Mouse (Mus musculus) megakaryocyte, embryonic 14.5 days (primary cell): ENCODE results near the gene Fyco1. TPM values are rescaled to one million over a fixed set of nuclear protein-coding genes. Genes with fewer than 3 reads are reported as not detected.
"Not testable (repeated sequence)": the region's sequence is repeated elsewhere in the genome, so short reads cannot be mapped to it uniquely, and the experiment has no call there.

Experiments used
- H3K27me3 ChIP-seq: replicated peaks from 2 replicates; pipeline ENCODE3; 2012; ENCODE audit warnings: inconsistent platforms
- H3K36me3 ChIP-seq: replicated peaks from 2 replicates; pipeline ENCODE3; 2012; ENCODE audit warnings: low read length, inconsistent platforms, mixed read lengths
- H3K4me1 ChIP-seq: 2 replicates; pipeline ENCODE4 v1.6.1; 2012; ENCODE audit warnings: inconsistent platforms
- H3K4me3 ChIP-seq: replicated peaks from 2 replicates; pipeline ENCODE3; 2012; ENCODE audit warnings: moderate library complexity, mild to moderate bottlenecking, inconsistent platforms
- H3K9me3 ChIP-seq: 2 replicates; pipeline ENCODE4 v1.6.1; 2012; ENCODE audit warnings: inconsistent platforms
- FLI1 ChIP-seq: IDR thresholded peaks from 2 replicates; pipeline ENCODE4 v1.6.1; 2012; ENCODE audit warnings: low read length, inconsistent platforms, mixed read lengths
- GATA1 ChIP-seq: IDR thresholded peaks from 3 replicates; pipeline ENCODE4 v1.6.1; 2012; ENCODE audit warnings: mixed read lengths, low read length, inconsistent platforms, borderline replicate concordance
- polyA plus RNA-seq: library from polyadenylated mRNA; stranded (reverse); fragments of >175 nt; gene quantifications from 2 replicates; pipeline ENCODE4 v1.2.3, GENCODE M21; 2012; ENCODE audit warnings: low replicate concordance; ENCODE audit not compliant: insufficient read depth

Gene Fyco1
- polyA plus RNA-seq, 1 experiment: 1.9 TPM

DNA sequence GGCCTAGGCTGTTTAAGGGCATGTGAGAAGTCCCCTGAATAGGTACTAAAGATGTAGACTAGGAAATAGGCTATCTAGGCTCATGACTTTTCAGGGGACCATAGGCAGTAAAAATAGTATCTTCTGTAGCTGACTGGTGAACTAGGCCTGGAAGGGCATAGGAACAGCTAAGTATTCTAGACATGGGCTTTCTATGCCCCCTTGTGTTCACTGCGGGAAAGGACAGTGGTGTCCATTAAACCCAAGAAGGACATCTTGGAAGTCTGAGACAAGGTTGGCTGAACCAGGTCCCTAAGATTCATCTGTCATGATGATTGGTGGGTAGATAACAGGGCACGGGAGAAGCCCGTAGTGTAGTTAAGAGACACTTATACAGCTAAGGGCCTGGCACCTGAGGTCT lies 55.5 kb downstream of the Fyco1 start:
- Histone ChIP-seq H3K4me1 (peaks cover 14% of the 10 kb centered on the region), H3K4me3 (no peak overlapping the region), H3K9me3 (no peaks in the 10 kb centered on the region), H3K36me3 (peaks cover 98% of the 10 kb centered on the region), H3K27me3 (no peaks in the 10 kb centered on the region)
- TF ChIP-seq FLI1 (no peak), GATA1 (no peak)

GRCm38 (mm10) chr9:123788855-123789529 lies 62.7 kb downstream of the Fyco1 start:
- Histone ChIP-seq H3K9me3 (peaks cover 15% of the 10 kb centered on the region), H3K4me3 (no peak overlapping the region), H3K4me1 (no peaks in the 10 kb centered on the region; the same call in 1 of the 2 replicates), H3K36me3 (peaks cover 60% of the 10 kb centered on the region), H3K27me3 (no peaks in the 10 kb centered on the region)
- TF ChIP-seq GATA1: no peak
- TF ChIP-seq FLI1: no peak

DNA sequence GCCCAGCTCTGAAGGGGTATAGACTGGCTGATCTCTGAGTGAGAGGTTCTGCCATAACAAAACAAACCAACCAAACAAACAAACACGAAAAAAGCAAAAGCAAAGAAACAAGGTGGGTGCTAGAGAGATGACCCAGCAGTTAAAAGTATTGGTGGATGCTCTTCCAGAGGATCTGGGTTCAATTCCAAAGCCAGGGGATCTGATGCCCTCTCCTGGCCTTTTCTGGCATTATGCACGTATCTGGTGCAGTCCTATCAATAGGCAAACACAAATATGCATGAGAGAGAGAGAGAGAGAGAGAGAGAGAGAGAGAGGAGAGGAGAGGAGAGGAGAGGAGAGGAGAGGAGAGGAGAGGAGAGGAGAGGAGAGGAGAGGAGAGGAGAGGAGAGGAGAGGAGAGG lies 78.4 kb downstream of the Fyco1 start:
- H3K4me3 ChIP-seq, H3K9me3 ChIP-seq, H3K27me3 ChIP-seq, H3K36me3 ChIP-seq, H3K4me1 ChIP-seq: not testable (repeated sequence)

- no peak for TF ChIP-seq FLI1
- no peak for TF ChIP-seq GATA1
- Histone ChIP-seq H3K9me3 (no peaks in the 10 kb centered on the region), H3K27me3 (peaks cover 29% of the 10 kb centered on the region), H3K4me1 (no peaks in the 10 kb centered on the region; the same call in 1 of the 2 replicates), H3K36me3 (no peaks in the 10 kb centered on the region), H3K4me3 (peak overlapping the region; percentile 28)
Observed at GRCm38 (mm10) chr9:123769532-123769931, 82.2 kb downstream of the Fyco1 start.

GRCm38 (mm10) chr9:123768443-123768842 lies 83.3 kb downstream of the Fyco1 start:
- H3K9me3 ChIP-seq: no peaks in the 10 kb centered on the region
- H3K4me3 ChIP-seq: no peak overlapping the region
- no peaks in the 10 kb centered on the region; the same call in 1 of the 2 replicates for H3K4me1 ChIP-seq
- TF ChIP-seq GATA1 (no peak), FLI1 (no peak)
- peaks cover 35% of the 10 kb centered on the region for H3K27me3 ChIP-seq
- no peaks in the 10 kb centered on the region for H3K36me3 ChIP-seq

- TF ChIP-seq FLI1: no peak
- TF ChIP-seq GATA1: no peak
- Histone ChIP-seq H3K9me3 (no peaks in the 10 kb centered on the region), H3K27me3 (peaks cover 37% of the 10 kb centered on the region), H3K4me3 (no peak overlapping the region), H3K36me3 (no peaks in the 10 kb centered on the region), H3K4me1 (no peaks in the 10 kb centered on the region; the same call in 1 of the 2 replicates)
Observed at GRCm38 (mm10) chr9:123766996-123767395, 84.7 kb downstream of the Fyco1 start.

- Histone ChIP-seq H3K4me3 (no peak overlapping the region), H3K4me1 (no peaks in the 10 kb centered on the region; the same call in 1 of the 2 replicates), H3K27me3 (peaks cover 27% of the 10 kb centered on the region), H3K36me3 (no peaks in the 10 kb centered on the region), H3K9me3 (no peaks in the 10 kb centered on the region)
- TF ChIP-seq GATA1: no peak
- no peak for TF ChIP-seq FLI1
Observed at GRCm38 (mm10) chr9:123763771-123764170, 87.9 kb downstream of the Fyco1 start.

GRCm38 (mm10) chr9:123762886-123763285 lies 88.8 kb downstream of the Fyco1 start:
- Histone ChIP-seq H3K36me3 (no peaks in the 10 kb centered on the region), H3K4me3 (no peak overlapping the region)

DNA sequence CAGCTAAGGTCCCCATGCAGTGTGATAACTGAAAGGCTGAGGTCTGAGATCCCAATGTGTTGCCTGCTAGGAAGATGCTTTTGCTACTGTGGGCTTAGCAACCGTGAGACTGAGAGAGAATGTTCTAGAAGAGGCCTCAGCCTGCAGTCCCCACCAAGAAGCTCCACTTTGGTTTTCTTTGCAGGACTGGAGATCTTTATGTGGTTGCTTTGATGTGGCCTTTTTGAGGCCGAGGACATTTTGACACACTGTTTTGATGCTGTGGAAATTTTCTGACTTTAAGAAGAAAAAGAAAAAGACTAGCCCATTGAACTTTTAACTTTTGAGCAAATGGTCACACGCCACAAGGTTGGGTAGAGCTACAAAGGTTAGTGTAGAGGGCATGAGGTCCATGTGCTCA lies 90.9 kb downstream of the Fyco1 start:
- no peak for TF ChIP-seq FLI1
- no peak for TF ChIP-seq GATA1
- Histone ChIP-seq H3K36me3 (no peaks in the 10 kb centered on the region), H3K4me3 (no peak overlapping the region), H3K4me1 (no peaks in the 10 kb centered on the region), H3K27me3 (peaks cover 17% of the 10 kb centered on the region), H3K9me3 (no peaks in the 10 kb centered on the region)

More at GRCm38 (mm10) chr9:123762886-123763285, 88.8 kb downstream of the Fyco1 start:
- no peaks in the 10 kb centered on the region for H3K4me1 ChIP-seq
- H3K27me3 ChIP-seq: peaks cover 25% of the 10 kb centered on the region
- no peaks in the 10 kb centered on the region for H3K9me3 ChIP-seq
- no peak for TF ChIP-seq FLI1
- TF ChIP-seq GATA1: no peak

- H3K4me1 ChIP-seq: peaks cover 6% of the 10 kb centered on the region
- H3K4me3 ChIP-seq: no peak overlapping the region
- H3K27me3 ChIP-seq: peaks cover 3% of the 10 kb centered on the region
- H3K36me3 ChIP-seq: no peaks in the 10 kb centered on the region
- H3K9me3 ChIP-seq: no peaks in the 10 kb centered on the region
- TF ChIP-seq FLI1: no peak
- TF ChIP-seq GATA1: no peak
Observed at GRCm38 (mm10) chr9:123758645-123759044, 93.1 kb downstream of the Fyco1 start.

DNA sequence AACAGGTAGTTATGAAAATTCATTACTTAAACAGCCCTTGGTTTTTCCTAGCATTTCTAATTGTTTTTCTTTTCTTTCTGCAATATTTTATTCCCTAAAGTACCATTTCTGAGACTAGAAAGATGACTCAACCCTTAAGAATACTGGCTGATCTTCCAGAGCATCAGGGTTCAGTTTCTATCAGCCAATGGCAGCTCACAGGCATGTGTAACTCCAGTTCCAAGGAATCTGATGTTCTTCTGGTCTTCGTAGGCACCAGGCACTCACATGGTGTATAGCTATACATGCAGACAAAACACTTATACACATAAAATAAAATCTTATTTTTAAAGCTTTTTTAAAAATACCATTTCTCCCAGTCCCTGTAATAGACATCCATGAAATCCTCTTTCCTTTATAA lies 93.5 kb downstream of the Fyco1 start:
- no peak for TF ChIP-seq GATA1
- TF ChIP-seq FLI1: no peak

More for the DNA sequence above, 93.5 kb downstream of the Fyco1 start:
- H3K9me3 ChIP-seq: no peaks in the 10 kb centered on the region
- no peaks in the 10 kb centered on the region for H3K36me3 ChIP-seq
- peaks cover 1% of the 10 kb centered on the region for H3K27me3 ChIP-seq
- no peak overlapping the region for H3K4me3 ChIP-seq
- H3K4me1 ChIP-seq: peaks cover 6% of the 10 kb centered on the region
